7 mouse cellular contexts compared by ENCODE assay signal in genomic region chr1:172200871-172201447, GRCm38 (mm10). TPM values are rescaled to one million over a fixed set of nuclear protein-coding genes. Genes with fewer than 3 reads are reported as not detected.
DNase-seq lines count a peak whose midpoint lies in the region; ATAC-seq and TF ChIP-seq lines count a peak whose summit lies in the region.

No protein-coding gene starts in this region.

- peaks cover 55% of the 10 kb centered on the region for H3K4me1 ChIP-seq in lung, embryonic 16.5 days (replicated peaks; ENCODE audit: control insufficient read depth, insufficient read depth, low read length)
- peaks cover 53% of the 10 kb centered on the region for H3K4me1 ChIP-seq in hindbrain, postnatal 0 days (ENCODE audit: insufficient read depth, low read length)
- peaks cover 64% of the 10 kb centered on the region for H3K4me1 ChIP-seq in midbrain, embryonic 10.5 days
- peaks cover 61% of the 10 kb centered on the region for H3K4me1 ChIP-seq in stomach, embryonic 16.5 days (ENCODE audit: control insufficient read depth, insufficient read depth, low read length)

- peak overlapping the region; percentile 55 for H3K27ac ChIP-seq in lung, embryonic 16.5 days (ENCODE audit: low read length)
- H3K27ac ChIP-seq in hindbrain, postnatal 0 days = peak overlapping the region; percentile 98
- peak overlapping the region; percentile 96 for H3K27ac ChIP-seq in midbrain, embryonic 10.5 days (replicated peaks)
- H3K27ac ChIP-seq in stomach, embryonic 16.5 days (ENCODE audit: low read length) = peak overlapping the region; percentile 17; the same call in 1 of the 2 replicates

- H3K9ac ChIP-seq in lung, embryonic 16.5 days (ENCODE audit: low read length) = no peak overlapping the region
- H3K9ac ChIP-seq in hindbrain, postnatal 0 days (replicated peaks; ENCODE audit: low read length) = no peak overlapping the region
- 0 out of 2 replicates have a peak overlapping the region, but pooled peaks have one; percentile 19 for H3K9ac ChIP-seq in stomach, embryonic 16.5 days (ENCODE audit: low read length)

- no peak for DNase-seq in lung, adult 18-20 months
- peak; percentile 52 for DNase-seq in embryo, embryonic 9.5 days (ENCODE audit: extremely low spot score)
- DNase-seq in hindbrain, postnatal 0 days (ENCODE audit: low spot score) = peak; percentile 90
- peak; percentile 76 for DNase-seq in midbrain, embryonic 10.5 days (ENCODE audit: low spot score)

- no peaks in the 10 kb centered on the region for H3K9me3 ChIP-seq in lung, embryonic 16.5 days (ENCODE audit: control insufficient read depth, low read length)
- no peaks in the 10 kb centered on the region for H3K9me3 ChIP-seq in hindbrain, postnatal 0 days (ENCODE audit: low read length)
- H3K9me3 ChIP-seq in midbrain, embryonic 10.5 days (replicated peaks) = no peaks in the 10 kb centered on the region
- H3K9me3 ChIP-seq in stomach, embryonic 16.5 days (replicated peaks; ENCODE audit: control insufficient read depth, low read length) = no peaks in the 10 kb centered on the region

- 28% methylated on average over 7 of the region's 7 CpGs for WGBS in lung, embryonic 16.5 days
- WGBS in hindbrain, postnatal 0 days = 5% methylated on average over 7 of the region's 7 CpGs
- 22% methylated on average over 7 of the region's 7 CpGs for WGBS in midbrain, embryonic 10.5 days
- 45% methylated on average over 7 of the region's 7 CpGs for WGBS in stomach, embryonic 16.5 days

- no peak for TF ChIP-seq CTCF in hindbrain, postnatal 0 days (IDR thresholded peaks at IDR 0.05; ENCODE audit: low read depth)

- no peak for ATAC-seq in lung, embryonic 16.5 days (ENCODE audit: low read depth)
- peak; percentile 55 for ATAC-seq in hindbrain, postnatal 0 days
- ATAC-seq in stomach, embryonic 16.5 days (ENCODE audit: insufficient read depth, low FRiP score) = 0 out of 2 replicates have a peak, but pooled peaks have one; percentile 13
- no peak for ATAC-seq in megakaryocyte progenitor cell, adult 5-6 weeks (replicated peaks; ENCODE audit: poor library complexity)

- peaks cover 39% of the 10 kb centered on the region for H3K36me3 ChIP-seq in lung, embryonic 16.5 days (ENCODE audit: control insufficient read depth, insufficient read depth, low read length)
- H3K36me3 ChIP-seq in hindbrain, postnatal 0 days (ENCODE audit: insufficient read depth, low read length) = peaks cover 36% of the 10 kb centered on the region
- peaks cover 58% of the 10 kb centered on the region for H3K36me3 ChIP-seq in midbrain, embryonic 10.5 days
- H3K36me3 ChIP-seq in stomach, embryonic 16.5 days (ENCODE audit: control insufficient read depth, insufficient read depth, low read length) = peaks cover 13% of the 10 kb centered on the region; the same call in 1 of the 2 replicates

- H3K27me3 ChIP-seq in lung, embryonic 16.5 days (ENCODE audit: control insufficient read depth, insufficient read depth, low read depth, low read length) = no peaks in the 10 kb centered on the region
- H3K27me3 ChIP-seq in hindbrain, postnatal 0 days (ENCODE audit: insufficient read depth, low read length) = no peaks in the 10 kb centered on the region
- H3K27me3 ChIP-seq in midbrain, embryonic 10.5 days (ENCODE audit: low read depth, poor library complexity, severe bottlenecking) = no peaks in the 10 kb centered on the region
- no peaks in the 10 kb centered on the region for H3K27me3 ChIP-seq in stomach, embryonic 16.5 days (ENCODE audit: control insufficient read depth, insufficient read depth, low read length)

- H3K4me2 ChIP-seq in lung, embryonic 16.5 days (ENCODE audit: low read depth, low read length) = 0 out of 2 replicates have a peak overlapping the region, but pooled peaks have one; percentile 12
- peak overlapping the region; percentile 38 for H3K4me2 ChIP-seq in hindbrain, postnatal 0 days (ENCODE audit: low read depth, low read length)
- no peak overlapping the region for H3K4me2 ChIP-seq in stomach, embryonic 16.5 days (ENCODE audit: low read depth, low read length)

- no peak overlapping the region for H3K4me3 ChIP-seq in lung, embryonic 16.5 days (ENCODE audit: low read length)
- 0 out of 2 replicates have a peak overlapping the region, but pooled peaks have one; percentile 11 for H3K4me3 ChIP-seq in hindbrain, postnatal 0 days (ENCODE audit: low read length)
- H3K4me3 ChIP-seq in midbrain, embryonic 10.5 days = peak overlapping the region; percentile 85
- H3K4me3 ChIP-seq in stomach, embryonic 16.5 days (replicated peaks; ENCODE audit: low read length) = no peak overlapping the region

RNA-seq across cellular contexts. Expression of gene Pea15a, which starts 5.6 kb away (rescaled TPM):
- polyA plus RNA-seq in lung, embryonic 16.5 days (2015; fragmentation: Nextera tagmentation; extraction: Ambion mirVana) = 139 and 147 TPM in 2 replicates
- 289 and 309 TPM in 2 replicates for total RNA-seq in hindbrain, postnatal 0 days (2014; rRNA removed)
- 503 and 511 TPM in 2 replicates for polyA plus RNA-seq in hindbrain, postnatal 0 days (2015; fragmentation: Nextera tagmentation; extraction: Ambion mirVana)
- 340 and 410 TPM in 2 replicates for polyA plus RNA-seq in midbrain, embryonic 10.5 days (2016; fragmentation: Nextera tagmentation; extraction: Ambion mirVana)
- 131 and 148 TPM in 2 replicates for polyA plus RNA-seq in stomach, embryonic 16.5 days (2015; fragmentation: Nextera tagmentation; extraction: Ambion mirVana)
- 3.1 and 4.9 TPM in 2 replicates for total RNA-seq in megakaryocyte progenitor cell, adult 5-6 weeks (2015)
- 2.2 and 2.6 TPM in 2 replicates for total RNA-seq in megakaryocyte progenitor cell, adult 5-6 weeks (2017)

RNA-seq across cellular contexts. Expression of gene Casq1, which starts 18.7 kb away (rescaled TPM):
- 7.9 and 15.3 TPM in 2 replicates for polyA plus RNA-seq in lung, embryonic 16.5 days (2015; fragmentation: Nextera tagmentation; extraction: Ambion mirVana)
- total RNA-seq in hindbrain, postnatal 0 days (2014; rRNA removed) = 0.78 and 2.4 TPM in 2 replicates
- polyA plus RNA-seq in hindbrain, postnatal 0 days (2015; fragmentation: Nextera tagmentation; extraction: Ambion mirVana) = 1.7 and 2.0 TPM in 2 replicates
- 1.3 and 1.8 TPM in 2 replicates for polyA plus RNA-seq in midbrain, embryonic 10.5 days (2016; fragmentation: Nextera tagmentation; extraction: Ambion mirVana)
- 26.1 and 53.9 TPM in 2 replicates for polyA plus RNA-seq in stomach, embryonic 16.5 days (2015; fragmentation: Nextera tagmentation; extraction: Ambion mirVana)
- total RNA-seq in megakaryocyte progenitor cell, adult 5-6 weeks (2015) = not detected in 2 replicates
- not detected in 2 replicates for total RNA-seq in megakaryocyte progenitor cell, adult 5-6 weeks (2017)

RNA-seq across cellular contexts. Expression of gene Dcaf8, which starts 53.1 kb away (rescaled TPM):
- 133 and 141 TPM in 2 replicates for polyA plus RNA-seq in lung, embryonic 16.5 days (2015; fragmentation: Nextera tagmentation; extraction: Ambion mirVana)
- 67.1 and 73.0 TPM in 2 replicates for total RNA-seq in hindbrain, postnatal 0 days (2014; rRNA removed)
- polyA plus RNA-seq in hindbrain, postnatal 0 days (2015; fragmentation: Nextera tagmentation; extraction: Ambion mirVana) = 73.1 and 79.1 TPM in 2 replicates
- 124 and 138 TPM in 2 replicates for polyA plus RNA-seq in midbrain, embryonic 10.5 days (2016; fragmentation: Nextera tagmentation; extraction: Ambion mirVana)
- polyA plus RNA-seq in stomach, embryonic 16.5 days (2015; fragmentation: Nextera tagmentation; extraction: Ambion mirVana) = 120 and 123 TPM in 2 replicates
- total RNA-seq in megakaryocyte progenitor cell, adult 5-6 weeks (2015) = 26.0 and 46.0 TPM in 2 replicates
- total RNA-seq in megakaryocyte progenitor cell, adult 5-6 weeks (2017) = 93.6 and 140 TPM in 2 replicates

RNA-seq across cellular contexts. Expression of gene Atp1a4, which starts 57.3 kb away (rescaled TPM):
- polyA plus RNA-seq in lung, embryonic 16.5 days (2015; fragmentation: Nextera tagmentation; extraction: Ambion mirVana) = not detected in 2 replicates
- 0.10 TPM in 1 of 2 replicates, not detected in the other for total RNA-seq in hindbrain, postnatal 0 days (2014; rRNA removed)
- 0.05 TPM in 1 of 2 replicates, not detected in the other for polyA plus RNA-seq in hindbrain, postnatal 0 days (2015; fragmentation: Nextera tagmentation; extraction: Ambion mirVana)
- not detected in 2 replicates for polyA plus RNA-seq in midbrain, embryonic 10.5 days (2016; fragmentation: Nextera tagmentation; extraction: Ambion mirVana)
- polyA plus RNA-seq in stomach, embryonic 16.5 days (2015; fragmentation: Nextera tagmentation; extraction: Ambion mirVana) = 0.04 TPM in 1 of 2 replicates, not detected in the other
- not detected in 2 replicates for total RNA-seq in megakaryocyte progenitor cell, adult 5-6 weeks (2015)
- total RNA-seq in megakaryocyte progenitor cell, adult 5-6 weeks (2017) = not detected in 2 replicates

Comparison
In these comparisons a context has a peak if more than half of its experiments do, and no peak if none do; other contexts are left out.
1. ATAC-seq: peak in hindbrain, postnatal 0 days (single experiment) and stomach, embryonic 16.5 days (single experiment); none in lung, embryonic 16.5 days (single experiment) and megakaryocyte progenitor cell, adult 5-6 weeks (single experiment).
2. H3K27ac ChIP-seq: peak in every context shown above with its lines; median percentile 98 in hindbrain, postnatal 0 days; 96 in midbrain, embryonic 10.5 days; 55 in lung, embryonic 16.5 days; 17 in stomach, embryonic 16.5 days.
3. H3K4me3 ChIP-seq: peak in hindbrain, postnatal 0 days (single experiment) and midbrain, embryonic 10.5 days (single experiment); none in lung, embryonic 16.5 days (single experiment) and stomach, embryonic 16.5 days (single experiment).
4. DNase-seq: peak in embryo, embryonic 9.5 days (single experiment), hindbrain, postnatal 0 days (single experiment) and midbrain, embryonic 10.5 days (single experiment); none in lung, adult 18-20 months (0 of 2).